Mouse (Mus musculus) brain, embryonic 14.5 days (tissue): ENCODE measurements at regions not wholly inside any gene's neighbourhood (a gene's known extent, or its start where the extent isn't known, plus 50 kb on each side); places are given as distances from the start of the nearest gene placed in this dataset.

ENCODE experiments used
- DNase-seq: peaks from one replicate; pipeline ENCODE4 v3.0.0-alpha.2; 2011; ENCODE audit warnings: low read depth
- CTCF ChIP-seq: fragments of 200-500 bp; IDR thresholded peaks from 2 replicates; pipeline ENCODE4 v1.5.1; 2012; ENCODE audit warnings: inconsistent platforms, mild to moderate bottlenecking, moderate library complexity, borderline replicate concordance; ENCODE audit not compliant: insufficient read depth, insufficient read length; ENCODE audit errors: extremely low read depth
- POLR2A ChIP-seq: fragments of 200-500 bp; IDR thresholded peaks from 2 replicates; pipeline ENCODE4 v1.6.1; 2012; ENCODE audit warnings: mild to moderate bottlenecking, inconsistent platforms, borderline replicate concordance; ENCODE audit not compliant: poor library complexity, insufficient read depth, insufficient read length, severe bottlenecking; ENCODE audit errors: extremely low read depth

- no peak for TF ChIP-seq POLR2A
- no peak for TF ChIP-seq CTCF
- no peak for DNase-seq
Measured at GRCm38 (mm10) chr16:9253054-9253453, 423.2 kb downstream of the 1810013L24Rik start.

- TF ChIP-seq CTCF = no peak
- TF ChIP-seq POLR2A = no peak
- no peak for DNase-seq
Measured at GRCm38 (mm10) chr16:9255351-9255750, 425.5 kb downstream of the 1810013L24Rik start.

- no peak for TF ChIP-seq CTCF
- no peak for TF ChIP-seq POLR2A
- DNase-seq = no peak
Measured at GRCm38 (mm10) chr16:9260966-9261365, 431.1 kb downstream of the 1810013L24Rik start.

GRCm38 (mm10) chr16:9264554-9265145 is 434.8 kb downstream of the 1810013L24Rik start:
- DNase-seq = no peak
- TF ChIP-seq CTCF (no peak), POLR2A (no peak)

GRCm38 (mm10) chr16:9267204-9267603 is 437.3 kb downstream of the 1810013L24Rik start:
- TF ChIP-seq CTCF = no peak
- TF ChIP-seq POLR2A = no peak

GRCm38 (mm10) chr16:9270099-9270498 is 440.2 kb downstream of the 1810013L24Rik start:
- no peak for DNase-seq
- TF ChIP-seq POLR2A (no peak), CTCF (no peak)

More at GRCm38 (mm10) chr16:9267204-9267603, 437.3 kb downstream of the 1810013L24Rik start:
- no peak for DNase-seq

- no peak for DNase-seq
- TF ChIP-seq POLR2A (no peak), CTCF (no peak)
Measured at GRCm38 (mm10) chr16:9270671-9271070, 440.8 kb downstream of the 1810013L24Rik start.

GRCm38 (mm10) chr16:9273751-9274300 is 443.9 kb downstream of the 1810013L24Rik start:
- DNase-seq = no peak
- no peak for TF ChIP-seq POLR2A
- TF ChIP-seq CTCF = no peak

- no peak for TF ChIP-seq CTCF
- no peak for TF ChIP-seq POLR2A
- no peak for DNase-seq
Measured at GRCm38 (mm10) chr16:9274583-9275100, 444.7 kb downstream of the 1810013L24Rik start.

- TF ChIP-seq POLR2A (no peak), CTCF (no peak)
Measured at GRCm38 (mm10) chr16:9275426-9275825, 445.5 kb downstream of the 1810013L24Rik start.

GRCm38 (mm10) chr16:9277064-9277463 is 447.2 kb downstream of the 1810013L24Rik start:
- no peak for DNase-seq

More at GRCm38 (mm10) chr16:9275426-9275825, 445.5 kb downstream of the 1810013L24Rik start:
- no peak for DNase-seq

GRCm38 (mm10) chr16:9279726-9280125 is 449.8 kb downstream of the 1810013L24Rik start:
- TF ChIP-seq POLR2A = no peak
- no peak for TF ChIP-seq CTCF
- DNase-seq = no peak

More at GRCm38 (mm10) chr16:9277064-9277463, 447.2 kb downstream of the 1810013L24Rik start:
- TF ChIP-seq CTCF (no peak), POLR2A (no peak)
